Mouse (Mus musculus): ENCODE results near the gene Dcun1d3.

GRCm38 (mm10) chr7:119860971-119861334 is 35.1 kb downstream of the Dcun1d3 start:
- TF ChIP-seq CTCF (IDR thresholded peaks at IDR 0.05; ENCODE audit: low read depth) (no peak), EP300 (IDR thresholded peaks at IDR 0.05; ENCODE audit: low read depth) (no peak)

Measured in liver, postnatal 0 days (tissue).